Mouse (Mus musculus): ENCODE results near the gene Rdh19.

DNA sequence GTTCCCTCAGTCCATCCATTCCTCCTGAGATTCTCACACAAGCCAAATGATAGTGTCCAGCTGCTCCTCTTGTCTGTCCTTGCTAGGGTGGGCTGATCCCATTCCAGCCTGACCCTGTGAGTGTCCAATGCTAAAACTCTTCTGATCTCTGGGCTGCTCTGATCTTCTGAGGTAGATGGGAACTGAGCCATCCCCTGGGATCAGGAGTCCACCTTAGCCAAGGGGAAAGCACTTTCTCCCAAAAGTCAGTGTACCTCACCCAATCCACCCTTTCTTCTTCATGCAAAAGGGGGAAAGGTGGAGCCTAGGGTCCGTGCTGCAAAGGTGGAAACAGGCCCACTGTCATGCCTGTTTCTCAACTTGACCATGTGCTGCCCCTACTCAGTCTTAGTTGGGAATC lies 41.8 kb downstream of the Rdh19 start:
- TF ChIP-seq GATA1 (IDR thresholded peaks at IDR 0.05; ENCODE audit: low read length) (no peak), TAL1 (IDR thresholded peaks at IDR 0.05; ENCODE audit: low read length) (no peak)

Data from erythroblast, embryonic 14.5 days (primary cell).